Mouse (Mus musculus): ENCODE measurements around the gene Slc17a9.

- no peak for TF ChIP-seq CTCF (IDR thresholded peaks at IDR 0.05 in 2 of 3, conservative IDR thresholded peaks at IDR 0.05 in 1 of 3; ENCODE audit: control insufficient read depth in 1 of 3, insufficient read depth in 1 of 3, low read depth in 2 of 3, low read length in 3 of 3, poor library complexity in 1 of 3, severe bottlenecking in 1 of 3)
- TF ChIP-seq USF2 (IDR thresholded peaks at IDR 0.05; ENCODE audit: borderline replicate concordance in 1 of 2, insufficient read depth in 1 of 2, low read depth in 1 of 2, low read length in 2 of 2) = no peak
- TF ChIP-seq MEF2A (IDR thresholded peaks at IDR 0.05; ENCODE audit: extremely low read depth, insufficient replicate concordance, low read depth, low read length, poor library complexity, severe bottlenecking) = no peak
- no peak for TF ChIP-seq POLR2A (IDR thresholded peaks at IDR 0.05; ENCODE audit: control insufficient read depth in 1 of 2, insufficient read depth in 1 of 2, low read depth in 1 of 2, low read length in 2 of 2, poor library complexity in 1 of 2)
- TF ChIP-seq EP300 (IDR thresholded peaks at IDR 0.05; ENCODE audit: low read depth in 1 of 2, low read length in 2 of 2) = no peak
- no peak for TF ChIP-seq MAFK (IDR thresholded peaks at IDR 0.05; ENCODE audit: borderline replicate concordance, low read depth, low read length)
- TF ChIP-seq RAD21 (IDR thresholded peaks at IDR 0.05; ENCODE audit: low read depth, low read length) = no peak
- no peak for TF ChIP-seq GATA1 (IDR thresholded peaks at IDR 0.05; ENCODE audit: low read depth, low read length)
- no peak for TF ChIP-seq MYC (IDR thresholded peaks at IDR 0.05; ENCODE audit: low read depth, low read length)
- no peak for TF ChIP-seq NELFE (IDR thresholded peaks at IDR 0.05; ENCODE audit: low read depth, low read length)
- no peak for TF ChIP-seq POLR2AphosphoS2 (IDR thresholded peaks at IDR 0.05; ENCODE audit: low read length)
- TF ChIP-seq ZKSCAN1 (IDR thresholded peaks at IDR 0.05; ENCODE audit: low read depth, low read length) = no peak
- no peak for TF ChIP-seq SMC3 (IDR thresholded peaks at IDR 0.05; ENCODE audit: low read depth, low read length)
- TF ChIP-seq E2F4 (IDR thresholded peaks at IDR 0.05; ENCODE audit: borderline replicate concordance, low read depth, low read length) = no peak
Measured at GRCm38 (mm10) chr2:180787566-180788232, 62.6 kb downstream of the Slc17a9 start.

Data from MEL (cell line).